Mouse (Mus musculus): ENCODE results near the gene Ugt1a2.

Gene Ugt1a2

DNA sequence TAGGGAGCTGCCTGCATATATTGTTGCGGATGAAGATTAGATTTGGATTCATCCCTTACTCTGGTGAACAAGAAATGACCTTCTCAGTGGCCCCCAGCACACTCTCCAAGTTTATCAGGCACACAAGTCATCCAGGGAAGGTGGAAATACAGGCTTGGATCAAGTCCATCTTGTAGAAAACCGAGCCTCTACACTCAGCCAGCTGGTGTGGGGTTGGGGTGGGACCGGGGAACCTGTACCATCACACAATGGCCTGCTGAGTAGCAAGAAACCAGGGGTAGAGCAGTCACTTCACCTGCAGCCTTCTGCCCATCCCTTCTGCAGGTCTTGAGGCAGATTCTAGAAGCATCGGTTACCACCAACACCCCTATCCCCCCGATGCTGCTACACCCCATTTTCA lies 34.2 kb downstream of the Ugt1a2 start:
- DNase-seq (ENCODE audit: low read depth) = no peak

- DNase-seq (ENCODE audit: low read depth) = no peak
Observed at GRCm38 (mm10) chr1:88235046-88235893, 34.9 kb downstream of the Ugt1a2 start.

DNA sequence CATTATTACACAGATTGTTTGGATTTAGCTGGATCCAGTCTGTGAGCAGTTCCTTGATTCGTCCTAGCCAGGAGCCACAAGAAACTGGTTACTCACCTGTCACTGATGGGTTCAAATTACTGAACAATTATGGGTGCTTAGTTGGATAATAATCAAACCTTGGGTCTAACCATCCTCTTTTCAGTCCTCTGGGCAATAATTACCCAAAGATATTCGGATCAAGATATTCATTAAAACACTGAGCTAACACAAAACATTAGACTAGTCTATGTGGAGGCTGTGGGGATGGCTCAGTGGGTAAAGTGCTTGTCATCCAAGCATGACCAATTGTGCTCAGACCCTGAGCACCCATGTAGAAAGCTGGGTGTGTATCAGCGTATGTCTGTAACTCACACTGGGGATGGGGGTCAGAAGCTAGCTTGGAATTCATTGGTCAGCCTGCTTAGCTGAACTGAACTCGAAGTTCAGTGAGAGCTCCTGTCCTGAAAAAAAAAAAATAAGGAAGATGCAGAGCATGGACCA lies 35.6 kb downstream of the Ugt1a2 start:
- DNase-seq (ENCODE audit: low read depth) = no peak

- no peak for DNase-seq (ENCODE audit: low read depth)
Observed at GRCm38 (mm10) chr1:88237311-88237710, 36.9 kb downstream of the Ugt1a2 start.

- no peak for DNase-seq (ENCODE audit: low read depth)
Observed at GRCm38 (mm10) chr1:88238771-88239170, 38.4 kb downstream of the Ugt1a2 start.

- DNase-seq (ENCODE audit: low read depth) = no peak
Observed at GRCm38 (mm10) chr1:88240072-88240471, 39.7 kb downstream of the Ugt1a2 start.

- DNase-seq (ENCODE audit: low read depth) = no peak
Observed at GRCm38 (mm10) chr1:88240579-88240978, 40.2 kb downstream of the Ugt1a2 start.

- no peak for DNase-seq (ENCODE audit: low read depth)
Observed at GRCm38 (mm10) chr1:88243861-88244260, 43.5 kb downstream of the Ugt1a2 start.

- DNase-seq (ENCODE audit: low read depth) = no peak
Observed at GRCm38 (mm10) chr1:88245881-88246280, 45.5 kb downstream of the Ugt1a2 start.

- no peak for DNase-seq (ENCODE audit: low read depth)
Observed at GRCm38 (mm10) chr1:88246386-88246785, 46.0 kb downstream of the Ugt1a2 start.

DNA sequence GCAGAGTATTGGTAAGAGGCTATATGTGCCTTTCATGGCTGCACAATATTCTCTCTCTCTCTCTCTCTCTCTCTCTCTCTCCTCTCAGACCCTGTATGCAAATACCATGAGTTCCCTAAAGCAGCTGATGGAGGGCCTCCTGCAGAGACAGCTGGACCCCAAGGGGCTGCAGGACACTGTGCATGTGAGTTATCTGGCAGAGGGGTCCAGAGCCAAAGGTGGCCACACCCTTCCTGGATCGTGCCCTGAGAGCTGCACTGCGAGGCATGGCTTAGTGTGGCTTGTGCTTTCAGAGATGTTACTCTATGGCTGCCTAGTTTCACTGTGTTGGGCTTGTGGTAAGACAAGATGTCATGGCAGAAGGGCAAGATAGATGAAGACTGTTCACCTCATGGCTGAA lies 47.3 kb downstream of the Ugt1a2 start:
- DNase-seq (ENCODE audit: low read depth) = no peak

DNA sequence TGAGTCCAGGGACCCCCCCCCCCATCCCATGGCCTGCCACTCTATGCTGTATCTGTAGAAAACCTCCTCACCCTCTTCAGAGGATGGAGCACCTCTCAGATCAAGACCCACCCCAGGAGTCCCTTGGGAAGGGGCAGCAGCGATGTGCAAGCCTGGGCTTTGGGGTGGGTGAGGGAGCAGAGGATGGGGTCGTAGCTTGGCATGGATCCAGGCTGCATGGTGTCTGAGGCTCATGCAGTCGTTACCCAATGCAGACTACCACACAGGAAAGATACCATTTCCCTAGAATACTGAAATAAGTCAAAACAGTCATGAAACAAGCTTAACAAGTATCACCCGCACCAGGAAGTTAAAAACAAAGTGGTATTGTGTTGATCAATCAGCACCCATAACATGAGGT lies 48.3 kb downstream of the Ugt1a2 start:
- no peak for DNase-seq (ENCODE audit: low read depth)

GRCm38 (mm10) chr1:88249596-88249995 lies 49.2 kb downstream of the Ugt1a2 start:
- no peak for DNase-seq (ENCODE audit: low read depth)

- DNase-seq (ENCODE audit: low read depth) = no peak
Observed at GRCm38 (mm10) chr1:88250023-88250422, 49.6 kb downstream of the Ugt1a2 start.

DNA sequence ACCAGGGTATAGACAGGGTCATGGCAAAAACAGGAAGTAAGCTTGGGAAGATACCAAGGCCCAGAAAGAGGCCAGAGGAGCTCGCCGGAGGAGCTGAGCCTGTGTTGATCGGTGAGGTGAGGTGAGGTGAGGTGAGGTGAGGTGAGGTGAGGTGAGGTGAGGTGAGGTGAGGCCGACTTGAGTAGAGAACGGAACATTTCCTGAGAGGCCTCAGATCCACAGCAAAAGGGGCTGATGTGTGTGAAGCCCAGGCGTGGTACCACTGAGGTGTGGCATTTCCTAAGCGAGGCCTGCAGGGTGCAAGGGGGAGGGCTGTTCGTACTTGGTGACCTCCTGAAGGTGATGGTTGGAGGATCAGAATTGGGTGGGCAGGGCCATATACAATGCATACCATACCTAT lies 52.7 kb downstream of the Ugt1a2 start:
- no peak for DNase-seq (ENCODE audit: low read depth)

DNA sequence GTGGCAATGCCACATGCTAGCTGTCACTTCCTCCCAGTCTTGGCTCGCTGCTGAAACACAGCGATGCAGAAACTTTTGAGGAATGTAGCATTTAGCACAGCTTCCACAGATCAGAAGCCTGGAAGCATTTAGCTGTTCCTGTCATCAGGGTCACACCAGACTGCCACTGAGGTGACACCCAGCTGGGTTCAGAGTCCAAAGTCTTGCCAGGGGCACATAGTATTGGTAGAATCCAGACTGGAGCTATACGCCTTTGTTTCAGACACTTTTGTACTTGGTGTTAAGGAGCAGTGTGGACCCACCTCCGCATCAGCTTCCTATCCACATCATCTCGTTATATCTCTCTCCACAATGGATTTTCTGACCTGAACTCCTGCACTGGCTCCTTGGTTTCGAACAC lies 53.1 kb downstream of the Ugt1a2 start:
- no peak for DNase-seq (ENCODE audit: low read depth)

DNA sequence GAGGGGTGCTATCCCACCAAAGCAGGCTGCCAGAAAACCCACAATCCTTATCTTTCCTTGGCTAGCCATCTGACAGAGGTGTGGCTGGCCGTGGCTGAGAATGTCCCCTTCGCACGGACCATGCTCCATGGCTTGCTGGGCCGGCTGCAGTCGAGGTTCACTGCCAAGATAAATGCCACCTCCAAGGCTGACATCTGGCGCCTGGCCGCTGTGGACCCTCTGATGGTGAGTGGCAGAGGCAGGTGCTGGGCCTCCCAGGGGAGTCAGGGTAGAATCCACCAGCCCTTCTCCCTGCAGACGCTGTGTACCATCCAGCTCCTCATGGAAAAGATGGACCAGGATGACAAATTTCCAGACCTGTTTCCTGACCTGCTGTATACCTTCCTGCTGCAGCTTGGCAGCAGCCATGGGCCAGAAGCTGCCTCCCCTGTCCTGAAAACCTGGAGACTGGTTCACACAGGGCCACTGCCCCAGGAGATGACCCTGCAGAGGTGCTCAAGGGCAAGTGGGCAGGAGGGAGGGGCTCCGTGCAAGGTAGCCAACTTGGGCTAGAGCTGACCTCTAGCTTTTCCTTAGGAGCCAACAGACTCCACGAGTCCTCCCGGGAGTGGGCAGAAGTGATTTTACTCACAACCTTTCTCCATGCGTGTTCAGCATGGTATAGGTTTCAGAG lies 54.5 kb downstream of the Ugt1a2 start:
- DNase-seq (ENCODE audit: low read depth) = no peak

DNA sequence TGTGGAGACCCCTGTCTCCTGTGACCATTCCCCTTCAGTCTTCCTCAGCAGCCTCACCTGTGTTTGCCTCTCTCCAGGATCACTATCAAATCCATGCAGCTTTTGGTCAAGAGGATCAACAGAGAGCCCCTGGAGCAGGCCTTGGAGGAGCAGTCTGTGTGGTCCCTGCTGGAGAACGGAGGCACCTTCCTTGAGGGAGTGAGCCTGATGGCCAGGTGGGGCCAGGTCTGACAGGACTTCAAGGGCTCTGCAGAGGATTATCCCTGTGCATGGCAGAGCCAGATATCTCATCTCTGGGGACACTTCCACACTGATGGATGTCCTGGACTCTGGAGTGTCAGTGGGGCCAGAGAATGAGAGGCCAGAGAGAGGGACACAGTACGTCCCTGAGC lies 55.1 kb downstream of the Ugt1a2 start:
- DNase-seq (ENCODE audit: low read depth) = no peak

DNA sequence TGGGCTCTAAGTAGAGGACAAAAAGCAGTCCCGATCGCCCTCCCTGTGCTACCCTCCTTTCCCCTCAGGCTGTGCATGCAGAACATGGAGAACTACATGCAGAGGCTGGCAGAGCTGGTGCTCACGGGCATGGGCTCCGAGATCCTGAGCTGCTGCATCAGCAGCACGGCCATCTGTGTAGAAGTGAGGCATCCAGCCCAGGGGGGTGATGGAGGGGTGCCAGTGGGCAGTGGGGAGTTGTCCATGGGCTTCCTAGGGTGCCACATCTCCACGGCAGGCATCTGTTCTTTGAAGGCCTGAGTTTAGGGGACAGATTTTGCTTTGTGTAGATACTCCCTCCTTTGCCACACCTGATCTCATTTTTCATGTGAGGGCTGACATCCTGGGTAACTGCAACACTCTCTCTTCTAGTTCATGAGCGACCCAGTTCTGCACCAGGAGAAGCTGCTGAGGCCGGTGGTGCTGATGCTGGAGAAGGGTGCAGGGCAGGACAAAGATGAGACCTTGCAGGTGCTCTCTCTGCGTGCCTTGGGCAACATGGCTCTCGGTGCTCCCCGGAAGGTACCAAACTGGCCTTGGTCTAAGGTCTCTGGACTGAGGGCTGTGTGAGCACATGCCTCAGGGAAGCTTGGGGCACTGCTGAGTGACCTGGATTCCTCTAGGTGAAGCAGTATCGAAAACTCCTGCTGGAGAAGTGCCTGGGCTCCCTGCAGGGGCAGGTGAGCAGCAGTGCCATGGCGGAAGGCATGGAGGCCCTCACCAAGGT lies 55.8 kb downstream of the Ugt1a2 start:
- DNase-seq (ENCODE audit: low read depth) = no peak

DNA sequence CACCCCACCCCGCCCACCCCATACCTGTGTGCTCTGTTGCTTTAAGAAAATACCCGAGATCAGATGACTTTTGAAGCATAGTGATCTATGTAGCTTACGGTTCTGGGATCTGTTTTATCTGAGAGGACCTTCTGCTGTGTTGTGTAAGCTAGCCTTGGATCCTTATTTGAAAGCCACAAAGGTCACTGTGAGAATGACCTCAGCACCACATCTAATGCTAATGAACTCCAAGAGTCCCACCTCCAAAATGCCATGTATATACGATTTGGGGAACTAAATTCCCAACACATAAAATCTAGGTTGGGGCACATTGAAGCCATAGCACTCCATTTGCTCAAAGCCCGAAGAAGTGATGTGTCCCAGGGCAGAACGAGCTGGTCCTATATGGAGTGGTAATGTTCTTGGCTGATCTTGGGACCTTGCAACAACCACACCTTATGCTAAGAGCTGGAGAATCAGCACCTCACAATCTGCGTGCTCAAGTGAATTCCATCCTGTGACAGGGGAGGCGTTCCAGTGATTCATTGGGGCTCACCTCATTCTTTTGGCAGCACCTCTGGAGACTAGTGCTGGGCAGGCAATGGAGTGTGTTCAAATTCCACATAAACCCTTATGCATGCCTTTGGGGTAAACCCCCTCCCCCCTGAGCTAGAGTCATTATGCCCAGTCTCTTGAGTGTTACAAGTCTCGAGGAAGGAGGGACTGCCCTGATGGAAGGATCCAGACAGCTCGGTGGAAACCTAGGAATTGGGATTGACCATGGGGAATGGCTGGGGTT lies 56.7 kb downstream of the Ugt1a2 start:
- DNase-seq (ENCODE audit: low read depth) = no peak

GRCm38 (mm10) chr1:88257681-88258080 lies 57.3 kb downstream of the Ugt1a2 start:
- DNase-seq (ENCODE audit: low read depth) = no peak

- DNase-seq (ENCODE audit: low read depth) = peak; percentile 32
Observed at GRCm38 (mm10) chr1:88258361-88258760, 58.0 kb downstream of the Ugt1a2 start.
